Mouse (Mus musculus) cortical plate, adult 2 months (tissue): ENCODE results near the gene Nr1h3. TPM values are rescaled to one million over a fixed set of nuclear protein-coding genes. Genes with fewer than 3 reads are reported as not detected.
A peak's percentile ranks its signal among the peaks of the same experiment; 100 is the strongest.

ENCODE experiments used
- H3K27ac ChIP-seq: fragments of 200-500 bp; 2 replicates; pipeline ENCODE4 v1.5.1; 2012; ENCODE audit warnings: low read length, control low read depth, inconsistent platforms; ENCODE audit not compliant: insufficient read depth
- H3K4me1 ChIP-seq: fragments of 200-500 bp; 2 replicates; pipeline ENCODE4 v1.6.1; 2011; ENCODE audit warnings: low read length; ENCODE audit not compliant: control insufficient read depth, insufficient read depth
- H3K4me3 ChIP-seq: fragments of 200-500 bp; 2 replicates; pipeline ENCODE4 v1.5.1; 2011; ENCODE audit warnings: mild to moderate bottlenecking, low read length, control low read depth; ENCODE audit not compliant: insufficient read depth
- CTCF ChIP-seq: fragments of 200-500 bp; IDR thresholded peaks from 2 replicates; pipeline ENCODE4 v1.5.1; 2011; ENCODE audit warnings: mild to moderate bottlenecking, control low read depth, low read length; ENCODE audit not compliant: insufficient read depth; ENCODE audit errors: extremely low read depth
- POLR2A ChIP-seq: fragments of 200-500 bp; IDR thresholded peaks from 2 replicates; pipeline ENCODE4 v1.6.1; 2011; ENCODE audit warnings: mild to moderate bottlenecking, low read length, control low read depth; ENCODE audit not compliant: insufficient read depth; ENCODE audit errors: extremely low read depth
- polyA plus RNA-seq: library from polyadenylated mRNA; depleted of rRNA; stranded (reverse); fragments of >200 nt; gene quantifications from 2 replicates; pipeline ENCODE4 v1.2.3, GENCODE M21; 2012

The Nr1h3 gene
- polyA plus RNA-seq, 1 experiment = 8.3 TPM

- no peak overlapping the region for H3K27ac ChIP-seq
- TF ChIP-seq CTCF = no peak
Observed at GRCm38 (mm10) chr2:91190501-91190900, 12.1 kb downstream of the Nr1h3 start.

GRCm38 (mm10) chr2:91187431-91187830 is 15.2 kb downstream of the Nr1h3 start:
- Histone ChIP-seq H3K27ac (no peak overlapping the region), H3K4me3 (no peak overlapping the region), H3K4me1 (0 out of 2 replicates have a peak, but pooled peaks cover 1% of the 10 kb centered on the region)
- no peak for TF ChIP-seq CTCF
- no peak for TF ChIP-seq POLR2A

More at GRCm38 (mm10) chr2:91190501-91190900, 12.1 kb downstream of the Nr1h3 start:
- H3K4me1 ChIP-seq = no peaks in the 10 kb centered on the region
- H3K4me3 ChIP-seq = no peak overlapping the region

GRCm38 (mm10) chr2:91186208-91186607 is 16.4 kb downstream of the Nr1h3 start:
- no peak overlapping the region for H3K27ac ChIP-seq
- TF ChIP-seq CTCF (no peak), POLR2A (no peak)
- H3K4me1 ChIP-seq = 0 out of 2 replicates have a peak, but pooled peaks cover 1% of the 10 kb centered on the region
- no peak overlapping the region for H3K4me3 ChIP-seq

- Histone ChIP-seq H3K4me3 (peak within 1 kb of the TSS; percentile 82), H3K27ac (peak within 1 kb of the TSS; percentile 64), H3K4me1 (peaks cover 3% of the 10 kb centered on the region; the same call in 1 of the 2 replicates)
- TF ChIP-seq CTCF (no peak), POLR2A (no peak)
Observed at GRCm38 (mm10) chr2:91183711-91184405, 18.8 kb downstream of the Nr1h3 start, which contains the start of gene Madd. Gene Madd (minus strand): TSS chr2:91183837.

- H3K4me3 ChIP-seq = peak overlapping the region; percentile 82
- TF ChIP-seq CTCF (no peak), POLR2A (no peak)
- peaks cover 3% of the 10 kb centered on the region; the same call in 1 of the 2 replicates for H3K4me1 ChIP-seq
- peak overlapping the region; percentile 64 for H3K27ac ChIP-seq
Observed at GRCm38 (mm10) chr2:91183148-91183513, 19.5 kb downstream of the Nr1h3 start.

- H3K4me1 ChIP-seq = peaks cover 3% of the 10 kb centered on the region; the same call in 1 of the 2 replicates
- H3K4me3 ChIP-seq = peak overlapping the region; percentile 82
- TF ChIP-seq CTCF (no peak), POLR2A (no peak; the same call in 1 of the 2 replicates)
- peak overlapping the region; percentile 64 for H3K27ac ChIP-seq
Observed at GRCm38 (mm10) chr2:91182405-91183147, 20.1 kb downstream of the Nr1h3 start.

GRCm38 (mm10) chr2:91182016-91182404 is 20.6 kb downstream of the Nr1h3 start:
- TF ChIP-seq POLR2A (peak; percentile 40; the same call in 1 of the 2 replicates), CTCF (no peak)
- H3K27ac ChIP-seq = peak overlapping the region; percentile 14
- peaks cover 3% of the 10 kb centered on the region; the same call in 1 of the 2 replicates for H3K4me1 ChIP-seq
- H3K4me3 ChIP-seq = peak overlapping the region; percentile 82

GRCm38 (mm10) chr2:91180706-91181105 is 21.9 kb downstream of the Nr1h3 start:
- Histone ChIP-seq H3K27ac (no peak overlapping the region), H3K4me3 (peak overlapping the region; percentile 9), H3K4me1 (peaks cover 3% of the 10 kb centered on the region; the same call in 1 of the 2 replicates)
- TF ChIP-seq POLR2A (no peak), CTCF (no peak)

- Histone ChIP-seq H3K4me3 (peak overlapping the region; percentile 21; the same call in 1 of the 2 replicates), H3K27ac (no peak overlapping the region), H3K4me1 (peaks cover 3% of the 10 kb centered on the region; the same call in 1 of the 2 replicates)
- TF ChIP-seq POLR2A (no peak), CTCF (no peak)
Observed at GRCm38 (mm10) chr2:91179825-91180224, 22.8 kb downstream of the Nr1h3 start.

GRCm38 (mm10) chr2:91176234-91176633 is 26.4 kb downstream of the Nr1h3 start:
- H3K27ac ChIP-seq = no peak overlapping the region
- no peak for TF ChIP-seq CTCF
- TF ChIP-seq POLR2A = no peak
- H3K4me1 ChIP-seq = peaks cover 2% of the 10 kb centered on the region; the same call in 1 of the 2 replicates
- H3K4me3 ChIP-seq = no peak overlapping the region
